Mouse (Mus musculus) ES-Bruce4 (cell line): ENCODE measurements at regions not wholly inside any gene's neighbourhood (a gene's known extent, or its start where the extent isn't known, plus 50 kb on each side); places are given as distances from the start of the nearest gene placed in this dataset.

Experiments
- CTCF ChIP-seq: IDR thresholded peaks from one replicate; pipeline ENCODE4 v1.8.1; 2011; ENCODE audit warnings: low read depth, low read length
- POLR2A ChIP-seq: IDR thresholded peaks from one replicate; pipeline ENCODE4 v1.8.1; 2011; ENCODE audit warnings: low read length; ENCODE audit not compliant: insufficient read depth

DNA sequence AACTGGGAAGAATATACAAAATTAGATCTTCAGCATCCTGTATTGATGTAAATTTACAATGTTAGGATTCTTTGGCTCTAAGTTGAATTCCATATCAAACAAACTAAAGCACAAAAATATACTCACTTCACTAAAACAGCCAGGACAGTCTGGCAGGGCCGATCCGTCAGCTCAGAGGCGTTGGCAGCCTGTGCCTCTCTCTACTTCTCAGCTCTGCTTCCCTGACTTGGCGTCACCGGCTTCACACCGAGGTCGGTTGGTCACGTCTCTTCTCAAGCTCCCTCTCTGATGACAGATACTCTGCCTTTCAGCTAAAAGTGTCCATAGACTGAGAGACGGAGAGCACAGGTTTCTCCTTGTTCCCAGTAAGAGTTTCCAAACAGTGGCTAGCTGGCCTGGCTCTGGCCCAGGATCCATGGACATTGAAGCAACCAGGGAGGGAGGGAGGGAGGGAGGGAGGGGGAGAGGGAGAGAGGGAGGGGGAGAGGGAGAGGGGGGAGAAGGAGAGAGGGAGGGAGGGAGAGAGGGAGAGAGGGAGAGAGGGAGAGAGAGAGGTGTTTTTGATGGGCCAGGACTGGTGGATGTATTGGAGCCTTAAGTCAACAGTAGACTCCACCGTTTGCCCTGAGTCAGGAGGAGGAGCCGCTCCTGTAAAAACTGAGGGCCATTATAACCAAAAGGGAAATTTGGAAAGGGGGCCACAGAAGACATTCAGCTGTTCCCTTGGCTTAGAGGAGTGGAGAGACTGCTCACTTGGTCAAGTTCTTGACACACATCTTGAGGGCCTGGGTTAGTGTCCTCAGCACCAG lies 92.8 kb downstream of the Gm11011 start:
- no peak for TF ChIP-seq CTCF
- no peak for TF ChIP-seq POLR2A
